Mouse (Mus musculus) embryonic facial prominence, embryonic 12.5 days (tissue): ENCODE results near the gene Pecam1. TPM values are rescaled to one million over a fixed set of nuclear protein-coding genes. Genes with fewer than 3 reads are reported as not detected.
"Not testable (repeated sequence)": the region's sequence is repeated elsewhere in the genome, so short reads cannot be mapped to it uniquely, and the experiment has no call there.

Source experiments
- ATAC-seq: fragments of 200-750 bp; cut with Nextera tagmentation; 2 replicates; pipeline ENCODE4 v1.8.0; 2017; ENCODE audit not compliant: insufficient number of reproducible peaks, insufficient read depth, low FRiP score, low TSS enrichment
- H3K27ac ChIP-seq: fragments of 300-500 bp; sonication (generic); 2 replicates; pipeline ENCODE4 v1.5.1; 2016; ENCODE audit warnings: mild to moderate bottlenecking
- H3K27me3 ChIP-seq: fragments of 300-500 bp; sonication (generic); 2 replicates; pipeline ENCODE4 v1.6.1; 2016; ENCODE audit warnings: mild to moderate bottlenecking, moderate library complexity
- H3K36me3 ChIP-seq: fragments of 300-500 bp; sonication (generic); 2 replicates; pipeline ENCODE4 v1.6.1; 2016; ENCODE audit warnings: mild to moderate bottlenecking
- H3K4me1 ChIP-seq: fragments of 300-500 bp; sonication (generic); 2 replicates; pipeline ENCODE4 v1.6.1; 2016
- H3K4me2 ChIP-seq: fragments of 300-500 bp; sonication (generic); replicated peaks from 2 replicates; pipeline ENCODE4 v1.6.1; 2016; ENCODE audit warnings: mild to moderate bottlenecking, moderate library complexity
- H3K4me3 ChIP-seq: fragments of 300-500 bp; sonication (generic); 2 replicates; pipeline ENCODE4 v1.5.1; 2016; ENCODE audit warnings: mild to moderate bottlenecking
- H3K9ac ChIP-seq: fragments of 300-500 bp; sonication (generic); 2 replicates; pipeline ENCODE4 v1.6.1; 2016; ENCODE audit warnings: mild to moderate bottlenecking, moderate library complexity
- H3K9me3 ChIP-seq: fragments of 300-500 bp; sonication (generic); 2 replicates; pipeline ENCODE4 v1.6.1; 2016; ENCODE audit warnings: mild to moderate bottlenecking, moderate library complexity
- WGBS: fragments of 180-500 bp; shearing (Covaris S2); methylation state at CpG from one replicate; pipeline ENCODE4 v1.1.7; 2016; 5-methylcytosine and 5-hydroxymethylcytosine counted together
- polyA plus RNA-seq: library from polyadenylated mRNA; unstranded; fragments of >200 nt; fragmentation: Nextera tagmentation; extraction: Ambion mirVana; gene quantifications from 2 replicates; pipeline ENCODE4 v1.2.1, GENCODE M21; 2016

Pecam1 gene
- polyA plus RNA-seq, 1 experiment from 2014 or later = 30.5 TPM

GRCm38 (mm10) chr11:106660453-106661081, 89.9 kb downstream of the Pecam1 start:
- H3K36me3 ChIP-seq = no peaks in the 10 kb centered on the region
- H3K4me3 ChIP-seq = no peak overlapping the region
- 60% methylated on average over 13 of the region's 13 CpGs for WGBS
- no peak for ATAC-seq
- H3K4me1 ChIP-seq = peaks cover 36% of the 10 kb centered on the region
- H3K4me2 ChIP-seq = no peak overlapping the region
- H3K9ac ChIP-seq = no peak overlapping the region; the same call in 1 of the 2 replicates
- H3K27me3 ChIP-seq = no peaks in the 10 kb centered on the region
- peak overlapping the region; percentile 84 for H3K27ac ChIP-seq
- H3K9me3 ChIP-seq = no peaks in the 10 kb centered on the region

- Histone ChIP-seq H3K36me3 (no peaks in the 10 kb centered on the region), H3K27me3 (no peaks in the 10 kb centered on the region), H3K4me1 (peaks cover 36% of the 10 kb centered on the region), H3K27ac (peak overlapping the region; percentile 84), H3K9ac (no peak overlapping the region), H3K4me2 (no peak overlapping the region), H3K4me3 (no peak overlapping the region), H3K9me3 (no peaks in the 10 kb centered on the region)
- no peak for ATAC-seq
- WGBS = 37% methylated on average over 15 of the region's 15 CpGs
Measured at GRCm38 (mm10) chr11:106659598-106660295, 90.7 kb downstream of the Pecam1 start.

GRCm38 (mm10) chr11:106658051-106658880, 92.2 kb downstream of the Pecam1 start:
- Histone ChIP-seq H3K4me3 (no peak overlapping the region), H3K4me2 (peak overlapping the region; percentile 25; the same call in 1 of the 2 replicates)
- peak; percentile 75 for ATAC-seq

GRCm38 (mm10) chr11:106656896-106657498, 93.4 kb downstream of the Pecam1 start:
- not testable (repeated sequence) for H3K9me3 ChIP-seq, H3K4me3 ChIP-seq, H3K36me3 ChIP-seq, H3K4me2 ChIP-seq, H3K27ac ChIP-seq, H3K27me3 ChIP-seq, H3K9ac ChIP-seq, ATAC-seq
- WGBS = 92% methylated on average over 5 of the region's 5 CpGs
- peaks cover 36% of the 10 kb centered on the region for H3K4me1 ChIP-seq

More at GRCm38 (mm10) chr11:106658051-106658880, 92.2 kb downstream of the Pecam1 start:
- Histone ChIP-seq H3K9me3 (no peaks in the 10 kb centered on the region), H3K9ac (no peak overlapping the region), H3K27me3 (no peaks in the 10 kb centered on the region), H3K27ac (peak overlapping the region; percentile 84), H3K36me3 (no peaks in the 10 kb centered on the region), H3K4me1 (peaks cover 36% of the 10 kb centered on the region)
- WGBS = 14% methylated on average over 14 of the region's 14 CpGs

DNA sequence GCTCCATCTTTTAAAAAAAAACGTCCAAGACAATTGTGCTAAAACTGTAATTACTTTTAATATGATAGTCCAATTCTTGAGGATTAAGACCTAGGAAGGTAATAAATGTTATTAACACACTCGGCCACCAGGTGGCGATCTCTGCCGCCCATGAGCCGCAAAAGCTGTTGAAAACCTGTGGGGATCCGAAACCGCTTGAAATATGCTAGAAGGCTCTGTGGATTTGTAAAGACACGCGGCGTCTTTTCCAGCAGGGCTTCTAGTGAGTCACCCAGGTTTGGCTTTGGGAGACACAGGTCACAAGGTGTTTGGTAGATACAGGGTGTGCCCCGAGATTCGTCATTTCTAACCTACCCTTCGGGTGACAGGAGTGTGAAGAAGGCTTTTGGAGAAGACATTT, 102.1 kb downstream of the Pecam1 start:
- no peak overlapping the region for H3K4me2 ChIP-seq
- H3K27ac ChIP-seq = no peak overlapping the region
- no peak overlapping the region for H3K9ac ChIP-seq
- no peaks in the 10 kb centered on the region for H3K4me1 ChIP-seq
- ATAC-seq = no peak
- H3K36me3 ChIP-seq = no peaks in the 10 kb centered on the region
- H3K9me3 ChIP-seq = no peaks in the 10 kb centered on the region
- 31% methylated on average over 13 of the region's 13 CpGs for WGBS
- no peaks in the 10 kb centered on the region for H3K27me3 ChIP-seq
- no peak overlapping the region for H3K4me3 ChIP-seq

GRCm38 (mm10) chr11:106642966-106643637, 107.3 kb downstream of the Pecam1 start:
- Histone ChIP-seq H3K27me3 (no peaks in the 10 kb centered on the region), H3K4me1 (peaks cover 18% of the 10 kb centered on the region), H3K36me3 (no peaks in the 10 kb centered on the region), H3K9ac (no peak overlapping the region), H3K4me2 (no peak overlapping the region), H3K27ac (no peak overlapping the region), H3K9me3 (no peaks in the 10 kb centered on the region), H3K4me3 (no peak overlapping the region)
- ATAC-seq = no peak
- WGBS = 80% methylated on average over 8 of the region's 8 CpGs

DNA sequence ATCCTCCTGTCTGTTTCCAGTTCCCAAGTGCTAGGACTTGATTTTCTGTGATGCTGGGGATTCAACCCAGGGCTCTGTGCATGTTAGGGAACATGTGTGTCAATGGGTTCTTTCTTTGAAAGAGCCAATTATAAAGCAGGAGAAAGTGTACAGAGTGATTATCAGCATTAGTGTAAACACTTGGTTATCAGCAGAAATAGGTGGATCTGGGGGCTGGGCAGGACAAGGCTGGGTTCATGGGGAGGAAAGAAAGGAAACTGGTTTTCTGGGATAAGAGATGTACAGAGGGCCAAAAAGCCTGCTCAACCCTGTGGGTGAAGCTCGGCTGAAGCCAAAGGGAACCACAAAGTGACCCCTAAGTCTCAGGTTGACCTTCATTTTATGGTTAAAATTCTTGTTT, 108.8 kb downstream of the Pecam1 start:
- Histone ChIP-seq H3K27ac (no peak overlapping the region), H3K27me3 (no peaks in the 10 kb centered on the region), H3K9ac (no peak overlapping the region), H3K4me2 (no peak overlapping the region), H3K4me3 (no peak overlapping the region), H3K4me1 (peaks cover 25% of the 10 kb centered on the region), H3K36me3 (no peaks in the 10 kb centered on the region), H3K9me3 (no peaks in the 10 kb centered on the region)
- no peak for ATAC-seq
- WGBS = 69% methylated on average over 1 of the region's 1 CpGs

DNA sequence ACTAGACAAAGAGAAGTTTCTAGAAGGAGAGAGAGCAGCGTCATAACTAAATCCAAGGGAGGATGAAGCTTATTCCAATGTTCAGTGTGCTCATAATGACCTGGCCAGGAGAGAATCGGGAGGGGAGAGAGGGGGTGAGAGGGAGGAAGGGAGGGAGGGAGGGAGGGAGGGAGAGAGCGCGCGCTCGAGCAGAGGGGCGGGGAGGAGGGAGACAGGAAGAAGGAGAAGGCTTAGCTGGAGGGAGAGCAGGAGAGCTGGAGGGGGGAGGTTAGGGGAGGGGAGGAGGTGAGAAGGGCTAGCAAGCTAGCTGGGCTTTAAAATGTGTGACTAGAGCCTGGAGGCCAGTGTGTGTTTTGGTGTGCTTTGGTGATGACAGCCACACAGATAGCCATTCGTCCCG, 110.4 kb downstream of the Pecam1 start:
- H3K27ac ChIP-seq = no peak overlapping the region
- H3K4me2 ChIP-seq = no peak overlapping the region; the same call in 1 of the 2 replicates
- no peaks in the 10 kb centered on the region for H3K9me3 ChIP-seq
- no peak for ATAC-seq
- H3K36me3 ChIP-seq = no peaks in the 10 kb centered on the region
- no peaks in the 10 kb centered on the region for H3K27me3 ChIP-seq
- peaks cover 25% of the 10 kb centered on the region for H3K4me1 ChIP-seq
- no peak overlapping the region for H3K4me3 ChIP-seq
- 16% methylated on average over 7 of the region's 9 CpGs for WGBS
- no peak overlapping the region for H3K9ac ChIP-seq

DNA sequence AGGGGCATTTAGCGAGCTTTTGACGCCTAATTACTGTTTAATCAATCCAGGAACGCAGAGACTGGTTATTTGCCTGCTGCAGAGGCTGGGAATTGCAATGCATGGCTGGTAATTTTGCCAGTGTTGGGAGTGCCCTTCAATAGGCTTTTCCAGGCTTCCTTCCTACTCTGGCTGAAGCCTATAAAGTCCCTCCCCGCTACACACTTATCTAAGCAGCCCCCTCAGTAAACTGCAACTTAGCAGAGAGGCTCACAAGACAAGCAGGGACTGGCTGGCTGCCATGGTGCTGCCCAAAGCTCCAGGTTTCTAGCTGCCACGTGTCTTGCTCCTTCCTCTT, 111.1 kb downstream of the Pecam1 start:
- H3K36me3 ChIP-seq = no peaks in the 10 kb centered on the region
- no peak for ATAC-seq
- H3K4me2 ChIP-seq = no peak overlapping the region
- H3K27ac ChIP-seq = no peak overlapping the region; the same call in 1 of the 2 replicates
- no peaks in the 10 kb centered on the region for H3K9me3 ChIP-seq
- WGBS = 20% methylated on average over 5 of the region's 5 CpGs
- H3K4me3 ChIP-seq = no peak overlapping the region
- no peak overlapping the region for H3K9ac ChIP-seq
- no peaks in the 10 kb centered on the region for H3K27me3 ChIP-seq
- peaks cover 25% of the 10 kb centered on the region for H3K4me1 ChIP-seq

- H3K4me1 ChIP-seq = peaks cover 25% of the 10 kb centered on the region
- 34% methylated on average over 9 of the region's 9 CpGs for WGBS
- H3K4me3 ChIP-seq = no peak overlapping the region
- H3K4me2 ChIP-seq = no peak overlapping the region
- H3K9me3 ChIP-seq = no peaks in the 10 kb centered on the region
- no peak overlapping the region for H3K9ac ChIP-seq
- peak overlapping the region; percentile 36; the same call in 1 of the 2 replicates for H3K27ac ChIP-seq
- no peak for ATAC-seq
- no peaks in the 10 kb centered on the region for H3K36me3 ChIP-seq
- no peaks in the 10 kb centered on the region for H3K27me3 ChIP-seq
Measured at GRCm38 (mm10) chr11:106638551-106639355, 111.7 kb downstream of the Pecam1 start.
